ENCODE assay signal across 7 mouse cellular contexts in genomic region chr10:61211743-61212142, GRCm38 (mm10). TPM values are rescaled to one million over a fixed set of nuclear protein-coding genes. Genes with fewer than 3 reads are reported as not detected.
A peak's percentile ranks its signal among the peaks of the same experiment; 100 is the strongest.
DNase-seq lines count a peak whose midpoint lies in the region; ATAC-seq lines count a peak whose summit lies in the region.

No protein-coding gene starts in this region.

- intact Hi-C loops in heart, postnatal 14 days (cut with DNase I) = no loop called here
- intact Hi-C loops in left cerebral cortex, postnatal 25 days (cut with DNase I) = no loop called here

- DNase-seq in ovary, postnatal 36 days (ENCODE audit: low spot score) = peak; percentile 58
- DNase-seq in ovary, postnatal 10 days (ENCODE audit: low spot score) = no peak
- peak; percentile 59 for DNase-seq in adipocyte (ENCODE audit: low spot score)
- peak; percentile 66 to 78 for DNase-seq in heart, postnatal 14 days
- peak; percentile 55 to 56 for DNase-seq in left cerebral cortex, postnatal 25 days (ENCODE audit: low spot score in 2 of 2)
- peak; percentile 34 for DNase-seq in retina, postnatal 7 days (ENCODE audit: low read depth, low spot score)

- ATAC-seq in common myeloid progenitor, adult 5-6 weeks (replicated peaks; ENCODE audit: low read depth, poor library complexity, severe bottlenecking) = peak; percentile 75

RNA-seq across cellular contexts. Expression of gene Tbata, which starts 40.0 kb away (rescaled TPM):
- total RNA-seq in common myeloid progenitor, adult 5-6 weeks (2017) = not detected in 2 replicates
- 1 to 10 TPM in 1 of 2 experiments, under 1 TPM in 1; 0.31 to 6.1 TPM for total RNA-seq in heart, postnatal 14 days (2021)
- total RNA-seq in left cerebral cortex, postnatal 25 days (2021) = 1 to 10 TPM in 1 of 2 experiments, under 1 TPM in 1; 0.76 to 1.1 TPM
